Mouse (Mus musculus) heart, embryonic 11.5 days (tissue): ENCODE measurements at regions not wholly inside any gene's neighbourhood (a gene's known extent, or its start where the extent isn't known, plus 50 kb on each side); places are given as distances from the start of the nearest gene placed in this dataset.

Source experiments
- ATAC-seq: fragments of 200-750 bp; cut with Nextera tagmentation; replicated peaks from 2 replicates; pipeline ENCODE4 v1.8.0; 2017; ENCODE audit warnings: moderate library complexity; ENCODE audit not compliant: insufficient number of reproducible peaks, low FRiP score, low TSS enrichment
- H3K27ac ChIP-seq: fragments of 300-500 bp; sonication (generic); 2 replicates; pipeline ENCODE4 v1.5.1; 2014; ENCODE audit warnings: mild to moderate bottlenecking, low read depth, low read length
- H3K27me3 ChIP-seq: fragments of 300-500 bp; sonication (generic); 2 replicates; pipeline ENCODE4 v1.6.1; 2014; ENCODE audit warnings: mild to moderate bottlenecking, low read length, mixed read lengths; ENCODE audit not compliant: control insufficient read depth, insufficient read depth
- H3K36me3 ChIP-seq: fragments of 300-500 bp; sonication (generic); 2 replicates; pipeline ENCODE4 v1.6.1; 2014; ENCODE audit warnings: mild to moderate bottlenecking, low read length, moderate library complexity, mixed read lengths; ENCODE audit not compliant: control insufficient read depth, insufficient read depth
- H3K4me1 ChIP-seq: fragments of 300-500 bp; sonication (generic); 2 replicates; pipeline ENCODE4 v1.6.1; 2014; ENCODE audit warnings: low read length; ENCODE audit not compliant: control insufficient read depth, insufficient read depth
- H3K4me2 ChIP-seq: fragments of 300-500 bp; sonication (generic); 2 replicates; pipeline ENCODE4 v1.6.1; 2014; ENCODE audit warnings: mild to moderate bottlenecking, moderate library complexity
- H3K4me3 ChIP-seq: fragments of 300-500 bp; sonication (generic); 2 replicates; pipeline ENCODE4 v1.5.1; 2014; ENCODE audit warnings: low read depth, low read length
- H3K9ac ChIP-seq: fragments of 300-500 bp; sonication (generic); 2 replicates; pipeline ENCODE4 v1.6.1; 2014; ENCODE audit warnings: mild to moderate bottlenecking, low read depth, low read length, moderate library complexity
- H3K9me3 ChIP-seq: fragments of 300-500 bp; sonication (generic); replicated peaks from 2 replicates; pipeline ENCODE4 v1.6.1; 2016; ENCODE audit warnings: low read length; ENCODE audit not compliant: control insufficient read depth
- WGBS: fragments of 180-500 bp; shearing (Covaris S2); extraction: QIAGEN DNeasy Blood & Tissue Kit; methylation state at CpG from one replicate; pipeline ENCODE4 v1.1.7; 2014; ENCODE audit not compliant: insufficient replicate concordance; 5-methylcytosine and 5-hydroxymethylcytosine counted together

- Histone ChIP-seq H3K9ac (no peak overlapping the region), H3K4me3 (no peak overlapping the region), H3K27me3 (no peaks in the 10 kb centered on the region), H3K4me2 (no peak overlapping the region), H3K36me3 (no peaks in the 10 kb centered on the region), H3K27ac (no peak overlapping the region), H3K9me3 (no peaks in the 10 kb centered on the region), H3K4me1 (0 out of 2 replicates have a peak, but pooled peaks cover 8% of the 10 kb centered on the region)
- ATAC-seq: no peak
- WGBS: 75% methylated on average over 17 of the region's 17 CpGs
These were observed 85.0 kb downstream of the Bach1 start for GRCm38 (mm10) chr16:87783561-87784304.

GRCm38 (mm10) chr16:87784405-87784994 lies 85.8 kb downstream of the Bach1 start:
- H3K9ac ChIP-seq: no peak overlapping the region
- peak overlapping the region; percentile 29; the same call in 1 of the 2 replicates for H3K27ac ChIP-seq
- H3K4me2 ChIP-seq: peak overlapping the region; percentile 35
- no peak overlapping the region for H3K4me3 ChIP-seq
- 40% methylated on average over 13 of the region's 13 CpGs for WGBS
- 0 out of 2 replicates have a peak, but pooled peaks cover 8% of the 10 kb centered on the region for H3K4me1 ChIP-seq
- H3K27me3 ChIP-seq: no peaks in the 10 kb centered on the region
- H3K36me3 ChIP-seq: no peaks in the 10 kb centered on the region
- ATAC-seq: peak; percentile 64; the same call in 1 of the 2 replicates
- no peaks in the 10 kb centered on the region for H3K9me3 ChIP-seq

- 87% methylated on average over 10 of the region's 10 CpGs for WGBS
- Histone ChIP-seq H3K9me3 (no peaks in the 10 kb centered on the region), H3K36me3 (no peaks in the 10 kb centered on the region), H3K4me1 (0 out of 2 replicates have a peak, but pooled peaks cover 4% of the 10 kb centered on the region), H3K9ac (no peak overlapping the region), H3K27ac (no peak overlapping the region), H3K4me2 (no peak overlapping the region), H3K27me3 (no peaks in the 10 kb centered on the region), H3K4me3 (no peak overlapping the region)
- ATAC-seq: no peak
These were observed 90.8 kb downstream of the Bach1 start for GRCm38 (mm10) chr16:87789539-87789938.

- H3K4me1 ChIP-seq: no peaks in the 10 kb centered on the region
- H3K9me3 ChIP-seq: no peaks in the 10 kb centered on the region
- no peak overlapping the region for H3K9ac ChIP-seq
- 86% methylated on average over 6 of the region's 6 CpGs for WGBS
- no peak for ATAC-seq
- no peak overlapping the region for H3K27ac ChIP-seq
- no peak overlapping the region for H3K4me3 ChIP-seq
- H3K36me3 ChIP-seq: no peaks in the 10 kb centered on the region
- H3K27me3 ChIP-seq: no peaks in the 10 kb centered on the region
- H3K4me2 ChIP-seq: no peak overlapping the region
These were observed 91.2 kb downstream of the Bach1 start for GRCm38 (mm10) chr16:87789957-87790356.

- Histone ChIP-seq H3K9me3 (no peaks in the 10 kb centered on the region), H3K4me3 (peak overlapping the region; percentile 50), H3K9ac (peak overlapping the region; percentile 69), H3K27ac (no peak overlapping the region), H3K4me1 (no peaks in the 10 kb centered on the region), H3K27me3 (no peaks in the 10 kb centered on the region), H3K36me3 (no peaks in the 10 kb centered on the region), H3K4me2 (peak overlapping the region; percentile 72)
- peak; percentile 64; the same call in 1 of the 2 replicates for ATAC-seq
- 7% methylated on average over 20 of the region's 20 CpGs for WGBS
These were observed 97.9 kb downstream of the Bach1 start for GRCm38 (mm10) chr16:87796514-87797248.

GRCm38 (mm10) chr16:87802317-87802716 lies 103.6 kb downstream of the Bach1 start:
- no peak for ATAC-seq
- Histone ChIP-seq H3K9me3 (no peaks in the 10 kb centered on the region), H3K36me3 (no peaks in the 10 kb centered on the region), H3K27ac (no peak overlapping the region), H3K4me3 (no peak overlapping the region), H3K4me1 (no peaks in the 10 kb centered on the region), H3K9ac (no peak overlapping the region), H3K27me3 (no peaks in the 10 kb centered on the region), H3K4me2 (no peak overlapping the region)
- 80% methylated on average over 4 of the region's 4 CpGs for WGBS

- H3K27ac ChIP-seq: no peak overlapping the region
- no peak overlapping the region for H3K9ac ChIP-seq
- no peaks in the 10 kb centered on the region for H3K4me1 ChIP-seq
- no peak overlapping the region for H3K4me3 ChIP-seq
- no peaks in the 10 kb centered on the region for H3K9me3 ChIP-seq
- no peak for ATAC-seq
- H3K36me3 ChIP-seq: no peaks in the 10 kb centered on the region
- no peak overlapping the region for H3K4me2 ChIP-seq
- H3K27me3 ChIP-seq: no peaks in the 10 kb centered on the region
- 77% methylated on average over 8 of the region's 8 CpGs for WGBS
These were observed 118.8 kb downstream of the Bach1 start for GRCm38 (mm10) chr16:87817590-87817989.

GRCm38 (mm10) chr16:87834296-87834695 lies 135.6 kb downstream of the Bach1 start:
- Histone ChIP-seq H3K27ac (no peak overlapping the region), H3K27me3 (no peaks in the 10 kb centered on the region), H3K4me3 (no peak overlapping the region), H3K9ac (no peak overlapping the region), H3K4me1 (no peaks in the 10 kb centered on the region), H3K36me3 (no peaks in the 10 kb centered on the region), H3K9me3 (no peaks in the 10 kb centered on the region), H3K4me2 (no peak overlapping the region)
- ATAC-seq: no peak
- 73% methylated on average over 7 of the region's 7 CpGs for WGBS
